ENCODE assay signal across 15 mouse cellular contexts in genomic region chr19:22657251-22657650, GRCm38 (mm10).
DNase-seq lines count a peak whose midpoint lies in the region; ATAC-seq and TF ChIP-seq lines count a peak whose summit lies in the region.
"Had no signal": no experiment of that assay in that cellular context is flagged by ENCODE, and none has a peak within 500 bp of the region (broad histone marks: within the 10 kb centered on the region; RNA-seq: fewer than 3 reads in every experiment).

No protein-coding gene starts in this region.

- no peak overlapping the region; the same call in 1 of the 2 replicates for H3K9ac ChIP-seq in forebrain, embryonic 16.5 days (replicated peaks; ENCODE audit: low read depth, low read length)
- peak overlapping the region; percentile 16; the same call in 1 of the 2 replicates for H3K9ac ChIP-seq in midbrain, embryonic 11.5 days (ENCODE audit: low read length)
- H3K9ac ChIP-seq: liver, postnatal 0 days had no signal

- H3K4me3 ChIP-seq in forebrain, embryonic 16.5 days (replicated peaks; ENCODE audit: low read length): no peak overlapping the region
- H3K4me3 ChIP-seq in midbrain, embryonic 11.5 days (ENCODE audit: low read depth, low read length): no peak overlapping the region
- H3K4me3 ChIP-seq: megakaryocyte, embryonic 14.5 days had no signal

- no peaks in the 10 kb centered on the region for H3K36me3 ChIP-seq in forebrain, embryonic 16.5 days (ENCODE audit: control insufficient read depth, insufficient read depth)
- no peaks in the 10 kb centered on the region for H3K36me3 ChIP-seq in midbrain, embryonic 11.5 days (ENCODE audit: control insufficient read depth, insufficient read depth, low read length)

- no peak overlapping the region for H3K4me2 ChIP-seq in forebrain, embryonic 16.5 days (ENCODE audit: low read length)
- H3K4me2 ChIP-seq in midbrain, embryonic 11.5 days: no peak overlapping the region

- in situ Hi-C loops in Patski (cut with MboI; ENCODE audit: low pct_unique_long_range_greater_than_20kb): no loop called here

- peak overlapping the region; percentile 70 for H3K27ac ChIP-seq in forebrain, embryonic 16.5 days (ENCODE audit: low read length)
- H3K27ac ChIP-seq in midbrain, embryonic 11.5 days (ENCODE audit: low read depth, low read length): no peak overlapping the region; the same call in 1 of the 2 replicates

- POLR2A ChIA-PET in Patski (lab: Charles Lee): interaction anchor here (0.5 to 1.1 kb wide), 2 partner anchors 10 to 46 kb away, joined by 3 to 4 read pairs; no protein-coding TSS in a partner anchor

- no peaks in the 10 kb centered on the region for H3K9me3 ChIP-seq in forebrain, embryonic 16.5 days (ENCODE audit: control insufficient read depth, low read length)
- H3K9me3 ChIP-seq in midbrain, embryonic 11.5 days (ENCODE audit: control insufficient read depth, low read length): no peaks in the 10 kb centered on the region; the same call in 1 of the 2 replicates
- H3K9me3 ChIP-seq: megakaryocyte, embryonic 14.5 days had no signal

- CTCF ChIA-PET in Patski (lab: Charles Lee): interaction anchor here (0.8 to 1.5 kb wide), 2 partner anchors 47 to 154 kb away, joined by 3 to 4 read pairs; no protein-coding TSS in a partner anchor

- no peak for DNase-seq in Patski (ENCODE audit: low read depth, low spot score)
- peak; percentile 24 for DNase-seq in embryo, embryonic 11 days
- peak; percentile 85 for DNase-seq in midbrain, embryonic 11.5 days (ENCODE audit: low spot score, missing footprints)
- no peak for DNase-seq in gastrocnemius, adult 8-10 months (ENCODE audit: low spot score in 2 of 2)
- DNase-seq in right cerebral cortex, postnatal 4 days: no peak
- no peak for DNase-seq in adrenal gland, adult 2 months
- DNase-seq: cerebellum, adult 11-12 months; gastrocnemius, postnatal 25 days; heart, postnatal 14 days; kidney, adult 9 months; liver, postnatal 0 days; thymus, postnatal 25 days had no signal

- H3K27me3 ChIP-seq in Patski: no peaks in the 10 kb centered on the region
- no peaks in the 10 kb centered on the region for H3K27me3 ChIP-seq in forebrain, embryonic 16.5 days (replicated peaks; ENCODE audit: control insufficient read depth, insufficient read depth, low read length)
- H3K27me3 ChIP-seq in midbrain, embryonic 11.5 days (ENCODE audit: control insufficient read depth, insufficient read depth, low read length): no peaks in the 10 kb centered on the region
- H3K27me3 ChIP-seq: CH12.LX; megakaryocyte, embryonic 14.5 days had no signal

- no peak for TF ChIP-seq CTCF in Patski (IDR thresholded peaks at IDR 0.05)

- WGBS in forebrain, embryonic 16.5 days: 23% methylated on average over 4 of the region's 4 CpGs
- 22% methylated on average over 4 of the region's 4 CpGs for WGBS in midbrain, embryonic 11.5 days

- H3K4me1 ChIP-seq in forebrain, embryonic 16.5 days (replicated peaks; ENCODE audit: control insufficient read depth, insufficient read depth, low read length): peaks cover 13% of the 10 kb centered on the region
- H3K4me1 ChIP-seq in midbrain, embryonic 11.5 days (ENCODE audit: control insufficient read depth, insufficient read depth, low read length): peaks cover 11% of the 10 kb centered on the region
- H3K4me1 ChIP-seq: megakaryocyte, embryonic 14.5 days had no signal

- peak; percentile 31 for ATAC-seq in Patski
- peak; percentile 52; the same call in 1 of the 2 replicates for ATAC-seq in forebrain, embryonic 16.5 days
- ATAC-seq in midbrain, embryonic 11.5 days (ENCODE audit: low FRiP score): peak; percentile 56
- ATAC-seq: liver, postnatal 0 days had no signal

Comparison
In these comparisons a context has a peak if more than half of its experiments do, and no peak if none do; other contexts are left out.
1. DNase-seq: peak in embryo, embryonic 11 days (single experiment) and midbrain, embryonic 11.5 days (single experiment); none in Patski (single experiment), gastrocnemius, adult 8-10 months (0 of 2), right cerebral cortex, postnatal 4 days (single experiment) and adrenal gland, adult 2 months (single experiment).
2. Peak in every context shown above with its lines, with median percentiles within 50 percentile points of each other: ATAC-seq.